Mouse (Mus musculus) heart, postnatal 0 days (tissue): ENCODE data around the gene Nrg4.

Source experiments
- CTCF ChIP-seq: IDR thresholded peaks from 2 replicates; pipeline ENCODE4 v1.5.1; 2016; ENCODE audit warnings: antibody characterized with exemption, control low read depth, low read depth
- EP300 ChIP-seq: IDR thresholded peaks from 2 replicates; pipeline ENCODE4 v1.6.1; 2016; ENCODE audit warnings: antibody characterized with exemption, low read depth

- TF ChIP-seq CTCF = no peak
- no peak for TF ChIP-seq EP300
Observed at GRCm38 (mm10) chr9:55250595-55251247, 75.9 kb downstream of the Nrg4 start.
